Mouse (Mus musculus) E14TG2a.4 (cell line): ENCODE measurements around the gene Btg1.

Source experiments
- CTCF ChIP-seq: conservative IDR thresholded peaks from 2 replicates; pipeline ENCODE4 v1.5.1; 2014; ENCODE audit warnings: low read length
- NANOG ChIP-seq: IDR thresholded peaks from 2 replicates; pipeline ENCODE4 v1.6.1; 2014; ENCODE audit warnings: borderline replicate concordance, low read length, mixed read lengths
- POU5F1 ChIP-seq: IDR thresholded peaks from 2 replicates; pipeline ENCODE4 v1.6.1; 2014; ENCODE audit warnings: low read length, borderline replicate concordance

- TF ChIP-seq CTCF, result no peak
- TF ChIP-seq POU5F1, result no peak
- no peak for TF ChIP-seq NANOG
Measured at GRCm38 (mm10) chr10:96642751-96643150, 25.9 kb downstream of the Btg1 start.
